Mouse (Mus musculus) heart, embryonic 13.5 days (tissue): ENCODE measurements at regions not wholly inside any gene's neighbourhood (a gene's known extent, or its start where the extent isn't known, plus 50 kb on each side); places are given as distances from the start of the nearest gene placed in this dataset.

Experiments
- ATAC-seq: fragments of 200-750 bp; cut with Nextera tagmentation; 2 replicates; pipeline ENCODE4 v1.8.0; 2017; ENCODE audit warnings: moderate TSS enrichment; ENCODE audit not compliant: insufficient number of reproducible peaks, low FRiP score, low TSS enrichment; ENCODE audit errors: extremely low read depth
- H3K27ac ChIP-seq: fragments of 300-500 bp; sonication (generic); replicated peaks from 2 replicates; pipeline ENCODE4 v1.5.1; 2015; ENCODE audit warnings: moderate library complexity, mild to moderate bottlenecking, inconsistent platforms
- H3K27me3 ChIP-seq: fragments of 300-500 bp; sonication (generic); replicated peaks from 2 replicates; pipeline ENCODE4 v1.6.1; 2015; ENCODE audit warnings: mild to moderate bottlenecking, inconsistent platforms
- H3K36me3 ChIP-seq: fragments of 300-500 bp; sonication (generic); 2 replicates; pipeline ENCODE4 v1.6.1; 2015; ENCODE audit warnings: mild to moderate bottlenecking, inconsistent platforms
- H3K4me1 ChIP-seq: fragments of 300-500 bp; sonication (generic); 2 replicates; pipeline ENCODE4 v1.6.1; 2015; ENCODE audit warnings: inconsistent platforms
- H3K4me2 ChIP-seq: fragments of 300-500 bp; sonication (generic); 2 replicates; pipeline ENCODE4 v1.6.1; 2015; ENCODE audit warnings: inconsistent platforms, mild to moderate bottlenecking, moderate library complexity
- H3K4me3 ChIP-seq: fragments of 300-500 bp; sonication (generic); 2 replicates; pipeline ENCODE4 v1.5.1; 2015; ENCODE audit warnings: moderate library complexity, mild to moderate bottlenecking, inconsistent platforms
- H3K9ac ChIP-seq: fragments of 300-500 bp; sonication (generic); 2 replicates; pipeline ENCODE4 v1.6.1; 2015; ENCODE audit warnings: inconsistent platforms, mild to moderate bottlenecking, moderate library complexity
- H3K9me3 ChIP-seq: fragments of 300-500 bp; sonication (generic); 2 replicates; pipeline ENCODE4 v1.6.1; 2016; ENCODE audit warnings: inconsistent platforms
- WGBS: fragments of 180-500 bp; shearing (Covaris S2); methylation state at CpG from one replicate; pipeline ENCODE4 v1.1.7; 2015; ENCODE audit warnings: mixed read lengths; 5-methylcytosine and 5-hydroxymethylcytosine counted together

DNA sequence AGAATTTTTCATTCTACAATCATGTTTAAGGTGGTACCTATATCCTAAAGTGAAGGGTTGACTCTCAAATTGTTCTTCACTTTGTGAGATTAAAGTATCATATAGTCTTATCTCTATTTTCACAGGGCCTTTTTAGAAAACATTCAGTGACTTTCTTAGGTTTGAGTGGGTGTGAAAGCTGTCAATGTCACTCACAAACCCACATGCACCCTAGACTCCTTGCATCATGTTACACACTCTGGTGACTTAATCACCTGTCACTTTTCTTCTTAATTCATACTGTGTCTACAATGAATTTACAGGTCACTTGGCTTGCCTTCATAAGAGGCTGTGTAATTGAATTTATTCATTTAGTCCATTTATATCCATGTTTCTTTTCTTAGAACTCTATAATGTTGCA, 1026.8 kb upstream of the Alcam start:
- no peak for ATAC-seq
- Histone ChIP-seq H3K9me3 (0 out of 2 replicates have a peak, but pooled peaks cover 3% of the 10 kb centered on the region), H3K27me3 (no peaks in the 10 kb centered on the region), H3K4me3 (no peak overlapping the region), H3K4me1 (no peaks in the 10 kb centered on the region), H3K4me2 (no peak overlapping the region), H3K36me3 (no peaks in the 10 kb centered on the region), H3K9ac (no peak overlapping the region), H3K27ac (no peak overlapping the region)

- H3K4me3 ChIP-seq: no peak overlapping the region
- H3K36me3 ChIP-seq: no peaks in the 10 kb centered on the region
- H3K27ac ChIP-seq: no peak overlapping the region
- H3K4me2 ChIP-seq: no peak overlapping the region
- ATAC-seq: no peak
- H3K27me3 ChIP-seq: no peaks in the 10 kb centered on the region
- no peaks in the 10 kb centered on the region for H3K9me3 ChIP-seq
- H3K4me1 ChIP-seq: no peaks in the 10 kb centered on the region
- WGBS: 56% methylated on average over 4 of the region's 4 CpGs
- no peak overlapping the region for H3K9ac ChIP-seq
Observed at GRCm38 (mm10) chr16:53439511-53439910, 985.6 kb upstream of the Alcam start.

GRCm38 (mm10) chr16:53418416-53418815, 964.5 kb upstream of the Alcam start:
- Histone ChIP-seq H3K9ac (no peak overlapping the region), H3K36me3 (no peaks in the 10 kb centered on the region), H3K4me1 (no peaks in the 10 kb centered on the region), H3K27me3 (no peaks in the 10 kb centered on the region), H3K4me3 (no peak overlapping the region), H3K27ac (no peak overlapping the region), H3K4me2 (no peak overlapping the region), H3K9me3 (no peaks in the 10 kb centered on the region)
- 50% methylated on average over 2 of the region's 2 CpGs for WGBS
- no peak for ATAC-seq

DNA sequence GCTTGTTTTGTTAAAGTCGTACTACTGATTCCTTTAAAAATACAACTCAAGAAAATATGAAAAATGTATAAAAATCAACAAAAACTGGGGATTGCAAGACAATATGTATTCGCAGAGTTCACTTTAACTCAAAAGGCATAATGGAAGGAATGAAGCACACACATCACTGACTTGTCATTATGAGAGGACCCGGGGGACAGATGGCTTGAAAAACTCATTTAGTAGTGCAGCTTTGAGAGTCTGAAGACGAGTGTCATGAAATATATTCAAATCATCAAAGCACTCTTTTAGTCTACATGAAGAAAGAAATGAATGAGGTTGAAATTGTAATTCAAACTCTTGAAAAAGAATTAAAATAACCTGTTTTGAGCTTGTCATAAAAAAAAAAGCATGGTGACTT, 931.3 kb upstream of the Alcam start:
- H3K27ac ChIP-seq: no peak overlapping the region
- H3K4me3 ChIP-seq: no peak overlapping the region
- no peaks in the 10 kb centered on the region for H3K27me3 ChIP-seq
- H3K9me3 ChIP-seq: no peaks in the 10 kb centered on the region
- H3K36me3 ChIP-seq: no peaks in the 10 kb centered on the region
- no peak overlapping the region for H3K9ac ChIP-seq
- WGBS: 76% methylated on average over 4 of the region's 4 CpGs
- ATAC-seq: no peak
- H3K4me1 ChIP-seq: no peaks in the 10 kb centered on the region
- no peak overlapping the region for H3K4me2 ChIP-seq

- no peak overlapping the region for H3K4me3 ChIP-seq
- no peak overlapping the region for H3K4me2 ChIP-seq
- no peaks in the 10 kb centered on the region for H3K9me3 ChIP-seq
- no peaks in the 10 kb centered on the region for H3K36me3 ChIP-seq
- WGBS: 78% methylated on average over 3 of the region's 3 CpGs
- no peak overlapping the region for H3K9ac ChIP-seq
- no peaks in the 10 kb centered on the region for H3K4me1 ChIP-seq
- H3K27me3 ChIP-seq: no peaks in the 10 kb centered on the region
- no peak for ATAC-seq
- no peak overlapping the region for H3K27ac ChIP-seq
Observed at GRCm38 (mm10) chr16:53342153-53342552, 888.3 kb upstream of the Alcam start.

DNA sequence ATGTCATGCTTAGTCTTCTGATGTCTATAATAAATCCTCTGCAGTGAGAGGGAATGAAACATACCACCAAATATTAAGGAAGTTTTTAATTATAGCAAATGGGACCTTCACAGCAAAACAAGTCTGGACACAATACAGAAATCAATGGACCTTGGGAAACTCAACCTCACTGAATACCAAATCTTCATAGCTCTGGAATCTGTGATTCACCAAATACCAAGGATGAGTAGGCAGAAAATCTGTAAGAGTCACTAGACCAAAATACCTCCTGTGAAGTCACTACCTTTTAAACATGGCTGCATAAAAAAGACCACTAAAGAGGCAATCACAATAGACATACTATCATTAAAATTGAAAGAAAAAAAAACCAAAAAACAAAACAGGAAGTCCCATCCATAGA, 872.5 kb upstream of the Alcam start:
- Histone ChIP-seq H3K27ac (no peak overlapping the region), H3K27me3 (no peaks in the 10 kb centered on the region), H3K4me2 (no peak overlapping the region), H3K4me1 (no peaks in the 10 kb centered on the region), H3K4me3 (no peak overlapping the region), H3K9ac (no peak overlapping the region), H3K36me3 (no peaks in the 10 kb centered on the region), H3K9me3 (no peaks in the 10 kb centered on the region)
- no peak for ATAC-seq

DNA sequence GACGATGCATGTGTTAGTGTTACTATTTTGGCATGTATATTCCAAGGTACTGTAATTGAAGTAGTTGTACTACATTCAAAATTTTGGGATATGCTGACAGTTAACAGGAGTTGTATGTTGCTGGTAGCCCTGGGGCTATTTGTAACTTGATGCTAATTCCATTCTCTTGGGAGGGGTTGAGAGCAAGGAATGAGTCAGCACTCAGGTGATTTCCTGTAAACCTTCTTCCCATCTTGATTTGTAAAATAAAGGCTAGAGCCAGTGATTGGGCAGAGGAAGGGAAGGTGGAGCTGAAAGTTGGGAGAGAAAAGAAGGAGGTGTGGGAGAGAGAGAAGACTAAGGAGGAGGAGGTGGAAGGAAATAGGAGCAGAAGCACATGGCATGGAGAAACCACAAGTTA, 838.2 kb upstream of the Alcam start:
- H3K9ac ChIP-seq: no peak overlapping the region
- ATAC-seq: no peak
- no peak overlapping the region for H3K4me2 ChIP-seq
- H3K9me3 ChIP-seq: no peaks in the 10 kb centered on the region
- H3K36me3 ChIP-seq: no peaks in the 10 kb centered on the region
- WGBS: 70% methylated on average over 1 of the region's 1 CpGs
- H3K4me3 ChIP-seq: no peak overlapping the region
- H3K27me3 ChIP-seq: no peaks in the 10 kb centered on the region
- H3K27ac ChIP-seq: no peak overlapping the region
- H3K4me1 ChIP-seq: no peaks in the 10 kb centered on the region

DNA sequence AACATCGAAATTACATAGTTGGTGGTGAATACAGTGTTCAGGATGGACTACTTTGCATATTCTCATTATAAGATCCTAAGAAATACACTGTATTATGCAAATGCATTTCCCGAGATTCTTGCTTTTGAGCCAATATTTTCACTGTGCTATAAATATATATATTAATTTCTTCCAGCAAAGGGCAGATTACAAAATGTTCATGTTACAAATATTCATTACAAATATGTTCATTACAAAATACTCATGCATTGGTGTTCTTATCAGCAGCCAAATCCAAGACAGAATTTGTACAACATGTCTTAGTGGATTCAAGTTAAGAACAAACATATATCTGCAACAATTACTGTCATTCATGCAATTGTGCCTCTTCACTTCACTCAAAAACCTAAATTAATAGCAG, 828.1 kb upstream of the Alcam start:
- no peak for ATAC-seq
- Histone ChIP-seq H3K9ac (no peak overlapping the region), H3K4me1 (no peaks in the 10 kb centered on the region), H3K4me2 (no peak overlapping the region), H3K4me3 (no peak overlapping the region), H3K27me3 (no peaks in the 10 kb centered on the region), H3K27ac (no peak overlapping the region), H3K9me3 (no peaks in the 10 kb centered on the region), H3K36me3 (no peaks in the 10 kb centered on the region)
- 67% methylated on average over 2 of the region's 2 CpGs for WGBS

DNA sequence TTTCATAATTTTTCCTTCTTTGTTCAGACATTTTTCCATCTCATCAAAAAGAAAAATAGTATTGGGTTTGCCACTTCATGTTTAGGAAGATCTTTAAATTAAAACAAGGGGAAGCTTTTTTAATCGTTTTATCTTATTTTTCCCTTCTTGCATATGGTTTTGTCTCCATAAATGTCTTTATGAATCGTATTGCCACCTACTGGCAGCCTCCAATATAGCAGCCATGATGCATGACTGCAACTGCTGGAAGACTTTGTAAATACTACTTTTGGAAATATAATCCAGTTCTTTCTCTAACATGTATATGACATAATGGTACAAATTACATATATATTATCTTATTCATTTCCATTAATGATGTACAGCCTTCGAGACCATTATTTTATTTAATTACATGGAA, 812.2 kb upstream of the Alcam start:
- WGBS: 15% methylated on average over 3 of the region's 3 CpGs
- H3K4me3 ChIP-seq: no peak overlapping the region
- H3K27me3 ChIP-seq: no peaks in the 10 kb centered on the region
- H3K9me3 ChIP-seq: no peaks in the 10 kb centered on the region
- H3K9ac ChIP-seq: no peak overlapping the region
- no peaks in the 10 kb centered on the region for H3K36me3 ChIP-seq
- H3K27ac ChIP-seq: no peak overlapping the region
- H3K4me1 ChIP-seq: no peaks in the 10 kb centered on the region
- H3K4me2 ChIP-seq: no peak overlapping the region
- no peak for ATAC-seq

GRCm38 (mm10) chr16:53245365-53245764, 791.5 kb upstream of the Alcam start:
- no peak for ATAC-seq
- no peaks in the 10 kb centered on the region for H3K9me3 ChIP-seq
- no peak overlapping the region for H3K27ac ChIP-seq
- no peaks in the 10 kb centered on the region for H3K27me3 ChIP-seq
- no peak overlapping the region for H3K4me2 ChIP-seq
- no peaks in the 10 kb centered on the region for H3K36me3 ChIP-seq
- H3K4me3 ChIP-seq: no peak overlapping the region
- 59% methylated on average over 1 of the region's 1 CpGs for WGBS
- no peak overlapping the region for H3K9ac ChIP-seq
- H3K4me1 ChIP-seq: no peaks in the 10 kb centered on the region

DNA sequence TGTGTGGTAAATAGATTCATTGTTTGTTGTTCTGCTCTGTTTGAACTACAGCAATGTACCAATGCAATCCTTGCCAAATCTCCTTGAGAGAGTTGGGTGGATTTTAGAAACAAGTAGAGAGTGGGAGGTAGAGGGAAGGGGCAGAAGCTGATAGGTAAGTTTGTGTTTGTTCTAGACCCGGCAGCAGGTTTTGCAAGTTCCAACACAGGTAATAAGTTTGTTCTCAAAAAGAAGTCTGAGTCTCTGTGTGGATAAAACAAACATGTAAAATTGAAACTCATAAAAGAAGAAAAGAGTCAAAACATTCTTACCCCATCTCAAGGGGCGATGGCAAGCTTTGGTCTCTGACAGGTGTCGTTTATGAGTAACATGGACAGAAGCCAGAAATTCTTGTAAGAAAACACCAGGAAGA, 788.3 kb upstream of the Alcam start:
- Histone ChIP-seq H3K9me3 (no peaks in the 10 kb centered on the region), H3K27ac (no peak overlapping the region), H3K4me1 (no peaks in the 10 kb centered on the region), H3K4me2 (no peak overlapping the region), H3K4me3 (no peak overlapping the region), H3K36me3 (no peaks in the 10 kb centered on the region), H3K27me3 (no peaks in the 10 kb centered on the region), H3K9ac (no peak overlapping the region)
- WGBS: 79% methylated on average over 3 of the region's 3 CpGs
- ATAC-seq: no peak

GRCm38 (mm10) chr16:53218886-53219285, 765.0 kb upstream of the Alcam start:
- Histone ChIP-seq H3K4me2 (no peak overlapping the region), H3K9me3 (no peaks in the 10 kb centered on the region), H3K27ac (no peak overlapping the region), H3K9ac (no peak overlapping the region), H3K36me3 (no peaks in the 10 kb centered on the region), H3K27me3 (no peaks in the 10 kb centered on the region), H3K4me3 (no peak overlapping the region), H3K4me1 (no peaks in the 10 kb centered on the region)
- 75% methylated on average over 4 of the region's 4 CpGs for WGBS
- ATAC-seq: no peak

GRCm38 (mm10) chr16:53201449-53201848, 747.6 kb upstream of the Alcam start:
- no peak for ATAC-seq
- H3K4me1 ChIP-seq: no peaks in the 10 kb centered on the region
- no peaks in the 10 kb centered on the region for H3K27me3 ChIP-seq
- H3K4me3 ChIP-seq: no peak overlapping the region
- 38% methylated on average over 1 of the region's 1 CpGs for WGBS
- H3K9me3 ChIP-seq: 0 out of 2 replicates have a peak, but pooled peaks cover 5% of the 10 kb centered on the region
- no peak overlapping the region for H3K27ac ChIP-seq
- H3K36me3 ChIP-seq: no peaks in the 10 kb centered on the region
- H3K4me2 ChIP-seq: no peak overlapping the region
- H3K9ac ChIP-seq: no peak overlapping the region
